Mouse (Mus musculus): Measurements from ENCODE around the gene Prelid3b.

DNA sequence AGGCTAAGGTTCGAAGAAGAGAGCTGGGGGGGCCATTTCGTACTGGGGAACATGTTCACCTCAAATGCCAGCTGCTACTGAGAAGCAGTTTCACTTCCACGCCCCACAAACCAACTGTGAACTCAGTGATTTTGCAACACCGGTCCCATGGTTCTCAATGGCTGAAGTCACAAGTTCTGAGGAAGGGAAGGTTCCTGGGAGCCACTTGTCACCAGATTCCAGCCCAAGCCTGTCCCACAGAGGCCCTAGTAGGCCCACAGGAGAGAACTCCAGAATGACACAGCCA, 35.2 kb downstream of the Prelid3b start:
- TF ChIP-seq CTCF (IDR thresholded peaks at IDR 0.05; ENCODE audit: borderline replicate concordance, insufficient read depth, low read depth, low read length) (no peak), POLR2A (IDR thresholded peaks at IDR 0.05; ENCODE audit: borderline replicate concordance, insufficient read depth, low read length) (no peak)
